Mouse (Mus musculus): ENCODE data around the gene C1qtnf12.

Gene C1qtnf12

GRCm38 (mm10) chr4:155993606-155994005 lies 31.5 kb downstream of the C1qtnf12 start:
- no peak for DNase-seq (ENCODE audit: low spot score)

GRCm38 (mm10) chr4:156004109-156004508 lies 42.0 kb downstream of the C1qtnf12 start:
- DNase-seq (ENCODE audit: low spot score): no peak

GRCm38 (mm10) chr4:156008369-156008768 lies 46.3 kb downstream of the C1qtnf12 start:
- DNase-seq (ENCODE audit: low spot score): no peak

- DNase-seq (ENCODE audit: low spot score): no peak
Measured at GRCm38 (mm10) chr4:156013637-156014036, 51.5 kb downstream of the C1qtnf12 start, which contains the start of gene Tnfrsf4. Tnfrsf4 (plus strand) TSS chr4:156013843.

- DNase-seq (ENCODE audit: low spot score): no peak
Measured at GRCm38 (mm10) chr4:156014436-156014835, 52.3 kb downstream of the C1qtnf12 start.
